Mouse (Mus musculus): ENCODE results near the gene Ctxn1. TPM values are rescaled to one million over a fixed set of nuclear protein-coding genes. Genes with fewer than 3 reads are reported as not detected.
"Not testable (repeated sequence)": the region's sequence is repeated elsewhere in the genome, so short reads cannot be mapped to it uniquely, and the experiment has no call there.

Gene Ctxn1
- not detected in 2 replicates for total RNA-seq (2015; ENCODE audit: low replicate concordance)
- 0.34 TPM in 1 of 2 replicates, not detected in the other for total RNA-seq (2017; ENCODE audit: low replicate concordance)

GRCm38 (mm10) chr8:4259125-4259804, at the start of gene Ctxn1:
Ctxn1 (minus strand) TSS chr8:4259274.
- ATAC-seq (replicated peaks; ENCODE audit: low FRiP score, poor library complexity, severe bottlenecking), result peak; percentile 93

- ATAC-seq (replicated peaks; ENCODE audit: low FRiP score, poor library complexity, severe bottlenecking), result no peak
Measured at GRCm38 (mm10) chr8:4305838-4306237, 46.8 kb upstream of the Ctxn1 start.

DNA sequence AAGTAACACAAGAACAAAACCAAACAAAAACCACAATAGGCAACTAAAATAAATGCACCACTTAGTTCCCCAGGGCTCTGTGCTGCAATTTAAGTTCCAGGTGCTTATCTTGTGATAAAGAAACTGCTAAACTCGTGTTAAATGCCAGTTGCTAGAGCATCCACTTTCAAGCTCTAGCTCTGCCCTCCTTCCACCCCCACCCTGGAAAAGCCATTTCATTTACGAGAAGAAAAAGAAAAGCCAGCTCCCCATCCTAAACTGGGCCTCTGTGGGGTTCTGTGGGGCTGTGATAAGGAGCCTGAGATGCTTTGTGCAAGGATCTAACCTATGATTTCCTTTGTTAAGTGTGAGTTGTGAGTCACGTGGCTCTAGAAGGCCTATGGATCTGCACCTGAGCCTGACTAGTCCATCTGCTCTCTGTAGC, 45.1 kb upstream of the Ctxn1 start:
- no peak for ATAC-seq (replicated peaks; ENCODE audit: low FRiP score, poor library complexity, severe bottlenecking)

GRCm38 (mm10) chr8:4297822-4298221, 38.7 kb upstream of the Ctxn1 start:
- no peak for ATAC-seq (replicated peaks; ENCODE audit: low FRiP score, poor library complexity, severe bottlenecking)

GRCm38 (mm10) chr8:4292738-4293137, 33.7 kb upstream of the Ctxn1 start:
- ATAC-seq (replicated peaks; ENCODE audit: low FRiP score, poor library complexity, severe bottlenecking), result no peak

DNA sequence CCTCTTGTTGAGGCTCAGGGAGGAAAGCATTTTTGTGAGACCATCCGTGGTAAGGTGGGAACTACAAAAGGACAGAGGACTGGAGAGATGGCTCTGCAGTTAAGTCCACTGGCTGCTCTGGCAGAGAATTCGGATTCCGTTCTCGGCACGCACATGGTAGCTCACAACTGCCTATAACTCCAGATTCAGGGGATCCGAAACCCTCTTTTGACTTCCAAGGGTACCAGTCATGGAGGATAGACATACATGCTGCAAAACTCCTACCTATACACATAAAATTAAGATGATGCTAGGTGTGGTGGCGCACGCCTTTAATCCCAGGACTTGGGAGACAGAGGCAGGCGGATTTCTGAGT, 17.0 kb upstream of the Ctxn1 start:
- ATAC-seq (replicated peaks; ENCODE audit: low FRiP score, poor library complexity, severe bottlenecking), result no peak; the same call in 1 of the 2 replicates

DNA sequence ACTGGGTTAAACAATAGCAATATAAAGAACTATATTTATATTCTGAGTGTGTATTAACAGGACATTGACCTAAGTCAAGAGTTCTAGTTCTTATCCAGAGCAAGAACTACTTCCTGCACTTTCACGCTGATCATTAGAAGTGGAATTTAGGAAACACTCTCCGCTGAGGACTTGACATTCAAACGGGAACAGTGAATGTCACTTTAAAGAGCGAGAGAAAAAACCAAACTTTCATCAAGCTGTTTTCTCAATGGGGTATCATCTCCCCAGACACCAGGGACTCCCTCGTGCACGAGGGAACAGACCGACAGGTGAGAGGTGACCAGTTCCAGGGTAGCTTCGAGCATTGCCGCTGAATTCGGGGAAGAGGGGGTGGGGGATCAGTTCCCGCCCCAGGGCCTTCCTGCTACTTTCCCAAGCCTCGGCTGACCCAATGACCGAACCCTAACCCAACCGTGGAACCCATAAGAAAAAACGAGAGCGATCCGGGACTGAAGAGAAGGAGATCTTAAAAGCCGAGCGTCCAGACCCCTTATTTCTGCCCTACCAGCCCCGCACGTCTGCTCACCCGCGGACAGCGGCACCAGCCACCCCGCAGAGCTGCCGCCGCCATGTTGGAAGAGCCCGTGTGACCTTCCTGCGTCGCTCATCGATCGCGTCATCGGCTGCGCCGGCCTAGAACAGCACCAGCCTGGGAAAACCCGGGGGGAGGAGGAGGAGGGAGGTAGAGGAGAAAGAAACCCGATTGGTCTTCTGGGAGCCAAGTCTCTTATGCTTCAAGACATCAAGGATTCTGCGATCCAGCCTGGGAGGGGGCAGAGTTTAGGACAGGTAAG, 16.4 kb upstream of the Ctxn1 start, which contains the start of gene Timm44:
Gene Timm44, minus strand, starts transcription at position 639 of the 836 bp plus-strand sequence.
- peak; percentile 100 for ATAC-seq (replicated peaks; ENCODE audit: low FRiP score, poor library complexity, severe bottlenecking)

- no peak for ATAC-seq (replicated peaks; ENCODE audit: low FRiP score, poor library complexity, severe bottlenecking)
Measured at GRCm38 (mm10) chr8:4269609-4270008, 10.5 kb upstream of the Ctxn1 start.

DNA sequence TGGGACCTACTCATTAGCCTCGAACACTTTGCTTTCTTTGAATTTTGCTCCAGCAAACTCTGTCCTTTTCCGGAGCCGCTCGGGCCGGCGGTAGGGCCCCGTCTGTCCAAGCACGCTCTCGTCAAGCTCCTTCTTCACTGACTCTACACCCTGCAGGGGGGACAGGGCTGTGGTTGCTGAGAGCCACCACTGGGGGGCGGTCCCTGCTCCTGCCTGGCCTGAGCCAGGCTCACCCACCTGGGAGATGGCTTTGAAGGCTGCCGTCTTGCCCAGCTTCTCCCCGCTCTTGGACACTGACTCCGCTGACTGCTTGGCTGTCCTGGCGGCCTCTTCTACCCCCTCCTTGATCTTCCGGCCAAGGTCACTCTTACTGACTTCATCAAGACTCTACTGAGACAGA, 8.6 kb upstream of the Ctxn1 start:
- ATAC-seq (replicated peaks; ENCODE audit: low FRiP score, poor library complexity, severe bottlenecking), result peak; percentile 63; the same call in 1 of the 2 replicates

DNA sequence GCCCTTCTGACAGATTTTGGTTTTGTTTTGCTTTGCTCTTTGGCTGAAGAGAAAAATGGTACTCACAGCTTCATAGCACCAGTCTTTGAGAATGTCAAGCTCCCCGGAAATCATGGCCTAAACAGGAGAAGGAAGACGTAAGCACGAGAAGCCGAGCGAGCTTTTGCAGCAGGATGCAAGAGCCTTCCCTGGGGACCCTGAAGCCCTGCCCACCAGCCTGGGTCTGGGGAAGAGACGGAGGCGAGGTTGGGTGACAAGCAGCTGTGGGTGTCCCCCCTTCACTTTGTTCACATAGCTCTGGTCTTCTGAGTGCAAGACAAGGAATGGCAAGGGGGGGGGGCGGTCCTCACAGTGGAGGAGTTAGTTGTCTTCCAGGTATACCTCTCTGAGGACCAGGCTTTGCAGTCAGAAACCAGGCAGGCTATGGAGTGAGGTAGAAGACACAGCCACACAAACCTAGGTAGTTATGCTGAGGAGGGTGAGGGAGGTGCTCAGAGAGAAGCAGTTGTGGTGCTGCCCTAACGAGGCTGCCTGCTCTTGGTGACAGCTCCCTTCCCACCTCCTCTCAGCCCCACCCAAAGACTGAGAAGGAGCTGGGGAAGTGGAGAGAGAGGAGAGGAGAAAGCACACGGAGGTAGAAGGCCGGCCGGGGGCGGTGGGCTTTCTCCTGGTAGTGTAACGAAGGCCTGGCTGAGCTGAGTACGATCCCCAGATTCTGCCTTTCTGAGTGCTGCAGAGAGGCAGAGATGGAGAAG, 6.3 kb upstream of the Ctxn1 start:
- ATAC-seq (replicated peaks; ENCODE audit: low FRiP score, poor library complexity, severe bottlenecking), result 0 out of 2 replicates have a peak, but pooled peaks have one; percentile 35

DNA sequence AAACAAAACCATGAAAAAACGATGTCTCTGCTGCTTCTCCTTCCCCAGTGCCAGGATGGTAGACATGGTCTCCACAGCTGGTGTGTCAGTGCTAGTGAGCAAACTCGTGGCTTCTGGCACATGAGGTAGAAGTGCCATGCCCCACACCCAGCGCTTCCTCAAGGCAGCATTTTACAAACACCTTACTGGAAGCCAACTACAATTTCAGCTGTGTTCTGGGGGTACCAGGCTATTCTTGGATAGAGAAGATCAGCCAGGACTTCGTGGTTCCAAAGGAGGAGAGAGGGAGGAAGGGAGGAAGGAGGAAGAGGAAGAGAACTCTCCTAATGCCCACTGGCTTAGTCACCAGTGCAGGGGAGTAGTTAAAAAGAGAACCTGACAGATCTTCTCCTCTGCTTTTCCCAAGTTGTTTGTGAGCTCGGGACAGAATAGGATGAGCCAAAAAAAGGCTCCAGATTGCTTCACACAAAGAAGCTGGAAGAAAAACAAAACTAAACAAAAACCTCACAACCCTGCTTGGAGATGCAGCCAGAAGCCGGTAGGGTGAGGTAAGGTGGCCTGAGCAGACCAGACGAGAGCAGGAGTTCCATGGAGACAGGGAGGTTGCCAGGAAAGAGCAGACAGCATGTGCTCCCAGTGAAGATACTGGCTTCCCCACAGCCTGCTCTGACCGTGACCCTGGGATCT, 4.2 kb upstream of the Ctxn1 start:
- no peak for ATAC-seq (replicated peaks; ENCODE audit: low FRiP score, poor library complexity, severe bottlenecking)

GRCm38 (mm10) chr8:4259805-4260170, 714 bp upstream of the Ctxn1 start:
- no peak for ATAC-seq (replicated peaks; ENCODE audit: low FRiP score, poor library complexity, severe bottlenecking)

- ATAC-seq (replicated peaks; ENCODE audit: low FRiP score, poor library complexity, severe bottlenecking), result peak; percentile 51
Measured at GRCm38 (mm10) chr8:4258678-4259077, 396 bp downstream of the Ctxn1 start.

DNA sequence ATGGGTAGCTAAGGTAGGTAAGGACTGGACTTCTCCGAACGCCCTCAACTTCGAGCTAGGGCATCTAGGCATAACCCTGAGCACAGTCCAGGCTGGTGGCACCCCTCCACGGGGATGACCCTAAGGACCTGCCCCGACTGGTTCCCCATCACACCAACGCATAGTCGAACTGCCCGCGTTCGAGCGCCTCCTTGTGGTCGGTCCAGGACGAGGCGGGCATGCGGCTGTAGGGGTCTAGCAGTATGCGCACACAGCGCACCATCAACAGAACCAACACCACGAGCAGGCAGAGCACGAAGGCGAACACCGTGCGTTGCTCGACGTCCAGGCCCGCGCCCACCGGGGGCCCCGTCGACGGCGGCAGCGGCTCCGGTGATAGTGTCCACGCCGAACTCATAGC, 841 bp downstream of the Ctxn1 start:
- ATAC-seq (replicated peaks; ENCODE audit: low FRiP score, poor library complexity, severe bottlenecking), result peak; percentile 61

- no peak for ATAC-seq (replicated peaks; ENCODE audit: low FRiP score, poor library complexity, severe bottlenecking)
Measured at GRCm38 (mm10) chr8:4257350-4257749, 1.7 kb downstream of the Ctxn1 start.

DNA sequence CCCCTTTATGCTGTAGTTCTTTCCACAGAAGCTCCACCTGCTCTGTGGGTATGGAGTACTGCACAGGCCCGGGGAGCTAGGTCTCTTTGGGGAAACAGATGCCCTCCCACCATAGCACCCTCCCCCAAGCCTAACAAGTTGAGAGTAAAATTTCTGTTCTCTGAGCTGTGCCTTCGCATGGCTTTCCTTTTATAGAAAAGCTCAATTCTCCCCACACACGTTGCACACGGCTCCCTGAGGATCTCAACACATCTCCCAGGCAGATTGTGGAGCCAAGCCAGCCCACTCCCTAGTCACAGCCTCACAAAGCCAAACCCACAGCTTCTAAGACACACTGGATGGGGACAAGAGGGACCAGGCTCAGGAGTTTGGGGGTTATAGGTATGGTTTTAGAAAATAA, 2.2 kb downstream of the Ctxn1 start:
- ATAC-seq (replicated peaks; ENCODE audit: low FRiP score, poor library complexity, severe bottlenecking), result no peak

DNA sequence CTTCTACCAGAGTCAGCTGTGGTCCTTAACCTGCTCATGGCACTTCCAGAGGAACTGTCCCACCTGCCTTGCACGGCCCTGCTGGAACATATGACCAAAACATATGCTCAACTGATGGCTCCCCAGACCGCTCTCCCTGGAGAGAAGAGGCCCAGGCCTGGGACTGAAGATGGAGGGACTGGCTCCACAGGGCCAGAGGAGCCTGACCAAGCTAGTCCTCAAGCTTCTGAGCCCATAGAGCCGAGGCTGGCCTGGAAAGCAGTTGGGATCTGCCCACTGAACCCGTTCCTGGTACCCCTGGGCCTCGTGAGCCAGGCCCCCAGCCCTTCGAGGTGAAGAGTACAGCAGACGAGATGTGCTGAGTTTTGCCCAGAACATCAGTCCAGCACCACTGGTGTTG, 3.6 kb downstream of the Ctxn1 start:
- ATAC-seq (replicated peaks; ENCODE audit: low FRiP score, poor library complexity, severe bottlenecking), result not testable (repeated sequence)

DNA sequence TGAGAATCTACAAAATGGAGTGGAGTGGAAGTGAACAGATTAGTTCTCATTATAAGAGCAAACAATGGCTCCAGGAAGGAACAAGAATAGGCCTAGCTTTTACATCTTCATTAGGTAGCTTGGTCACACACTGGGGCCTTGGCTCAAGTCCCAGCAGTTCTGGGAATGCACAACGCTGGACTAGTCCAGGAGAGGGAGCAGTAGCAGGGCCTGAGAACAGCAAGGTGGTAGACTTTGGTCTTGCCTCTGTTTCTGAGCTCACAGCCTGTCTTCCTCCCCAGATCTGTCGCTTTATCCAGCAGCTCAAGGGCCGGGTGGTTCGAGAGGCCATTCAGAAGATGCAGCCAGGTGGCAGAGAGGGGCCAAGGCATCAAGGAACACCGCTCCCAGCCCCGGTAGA, 5.1 kb downstream of the Ctxn1 start:
- no peak for ATAC-seq (replicated peaks; ENCODE audit: low FRiP score, poor library complexity, severe bottlenecking)

DNA sequence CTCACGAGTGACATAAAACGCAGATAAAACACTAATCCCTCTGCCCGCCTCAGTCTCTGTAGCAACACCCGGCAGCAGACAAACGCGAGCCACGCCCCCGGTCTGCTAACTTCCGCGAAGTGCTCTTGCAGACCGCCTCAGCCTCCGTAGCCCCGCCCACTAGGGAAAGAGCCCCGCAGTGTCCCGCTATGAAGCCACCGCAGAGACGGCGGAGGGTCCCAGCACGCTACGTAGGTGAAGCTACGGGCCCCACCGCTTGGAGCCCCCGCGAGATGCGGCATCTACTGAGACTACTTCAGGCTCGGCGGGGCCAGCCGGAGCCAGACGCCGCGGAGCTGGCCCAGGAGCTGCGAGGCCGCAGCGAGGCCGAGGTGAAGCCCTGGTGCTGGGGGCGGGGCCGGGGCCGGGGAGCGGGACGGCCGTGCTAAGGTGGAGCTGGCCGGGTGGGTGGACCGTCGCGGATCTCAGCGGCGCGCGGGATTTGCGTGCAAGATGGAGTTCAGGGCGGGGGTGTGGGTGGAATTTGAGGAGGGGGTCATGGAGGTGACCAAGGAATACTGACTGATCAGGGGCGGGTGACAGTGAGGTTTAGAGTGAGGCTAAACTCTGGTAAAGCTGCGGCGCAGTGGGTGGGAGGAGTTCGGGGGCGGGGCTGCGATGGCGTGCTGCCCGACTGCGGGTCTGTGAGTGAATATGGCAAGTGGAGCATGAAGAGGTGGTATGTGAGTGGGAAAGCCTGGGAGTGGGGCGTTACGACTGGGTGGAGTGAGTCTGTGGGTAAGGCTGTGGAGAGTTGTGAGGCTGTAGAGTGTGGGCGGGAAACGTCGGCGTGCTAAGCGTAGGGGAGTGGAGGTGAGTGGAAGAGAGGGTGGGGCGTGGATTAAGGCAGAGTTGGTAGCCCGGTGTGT, 5.9 kb downstream of the Ctxn1 start, which contains the start of gene Snapc2:
Gene Snapc2, plus strand, starts transcription at position 147 of the 908 bp plus-strand sequence.
- peak; percentile 90 for ATAC-seq (replicated peaks; ENCODE audit: low FRiP score, poor library complexity, severe bottlenecking)
